Mouse (Mus musculus): ENCODE measurements around the gene Ifna2.

Gene Ifna2

GRCm38 (mm10) chr4:88683812-88684211 lies at the start of gene Ifna2:
Gene Ifna2, minus strand, starts transcription at chr4:88683912.
- DNase-seq (ENCODE audit: low read depth, low spot score), result no peak

- no peak for DNase-seq (ENCODE audit: low read depth, low spot score)
These were observed 43.6 kb upstream of the Ifna2 start for GRCm38 (mm10) chr4:88727324-88727723.

GRCm38 (mm10) chr4:88726727-88727126 lies 43.0 kb upstream of the Ifna2 start:
- DNase-seq (ENCODE audit: low read depth, low spot score), result no peak

GRCm38 (mm10) chr4:88723497-88724090 lies 39.9 kb upstream of the Ifna2 start:
- DNase-seq (ENCODE audit: low read depth, low spot score), result no peak

GRCm38 (mm10) chr4:88721791-88722721 lies 38.3 kb upstream of the Ifna2 start, which contains the start of the genes Gm26566 and Klhl9:
Gene Gm26566, plus strand, starts transcription at chr4:88721805.
Gene Klhl9, minus strand, starts transcription at chr4:88722465.
- DNase-seq (ENCODE audit: low read depth, low spot score), result peak; percentile 91

- DNase-seq (ENCODE audit: low read depth, low spot score), result no peak
These were observed 35.0 kb upstream of the Ifna2 start for GRCm38 (mm10) chr4:88718715-88719114.

GRCm38 (mm10) chr4:88715059-88715458 lies 31.3 kb upstream of the Ifna2 start:
- DNase-seq (ENCODE audit: low read depth, low spot score), result no peak

GRCm38 (mm10) chr4:88714281-88714680 lies 30.6 kb upstream of the Ifna2 start:
- no peak for DNase-seq (ENCODE audit: low read depth, low spot score)

GRCm38 (mm10) chr4:88707128-88707826 lies 23.6 kb upstream of the Ifna2 start:
- no peak for DNase-seq (ENCODE audit: low read depth, low spot score)

- no peak for DNase-seq (ENCODE audit: low read depth, low spot score)
These were observed 22.2 kb upstream of the Ifna2 start for GRCm38 (mm10) chr4:88705924-88706323.

- DNase-seq (ENCODE audit: low read depth, low spot score), result no peak
These were observed 15.6 kb upstream of the Ifna2 start for GRCm38 (mm10) chr4:88699301-88699700.

GRCm38 (mm10) chr4:88698781-88699180 lies 15.1 kb upstream of the Ifna2 start:
- DNase-seq (ENCODE audit: low read depth, low spot score), result no peak

GRCm38 (mm10) chr4:88697753-88698152 lies 14.0 kb upstream of the Ifna2 start:
- no peak for DNase-seq (ENCODE audit: low read depth, low spot score)

- DNase-seq (ENCODE audit: low read depth, low spot score), result no peak
These were observed 13.4 kb upstream of the Ifna2 start for GRCm38 (mm10) chr4:88697108-88697507.

- peak; percentile 71 for DNase-seq (ENCODE audit: low read depth, low spot score)
These were observed 12.6 kb upstream of the Ifna2 start for GRCm38 (mm10) chr4:88696237-88696884.

- DNase-seq (ENCODE audit: low read depth, low spot score), result no peak
These were observed 9.7 kb upstream of the Ifna2 start for GRCm38 (mm10) chr4:88693392-88693791.

- DNase-seq (ENCODE audit: low read depth, low spot score), result no peak
These were observed 8.8 kb upstream of the Ifna2 start for GRCm38 (mm10) chr4:88692537-88692936.

GRCm38 (mm10) chr4:88691259-88691658 lies 7.5 kb upstream of the Ifna2 start, which contains the start of gene Ifnab:
Gene Ifnab, minus strand, starts transcription at chr4:88691359.
- no peak for DNase-seq (ENCODE audit: low read depth, low spot score)

GRCm38 (mm10) chr4:88681353-88681752 lies 2.4 kb downstream of the Ifna2 start:
- no peak for DNase-seq (ENCODE audit: low read depth, low spot score)

- no peak for DNase-seq (ENCODE audit: low read depth, low spot score)
These were observed 3.4 kb downstream of the Ifna2 start for GRCm38 (mm10) chr4:88680362-88680761.

GRCm38 (mm10) chr4:88676824-88677223 lies 6.9 kb downstream of the Ifna2 start, which contains the start of gene Ifna16:
Gene Ifna16, minus strand, starts transcription at chr4:88676924.
- DNase-seq (ENCODE audit: low read depth, low spot score), result no peak

Data from retina, postnatal 7 days (tissue).